Mouse (Mus musculus) MEL (cell line): ENCODE results near the gene Notum. TPM values are rescaled to one million over a fixed set of nuclear protein-coding genes. Genes with fewer than 3 reads are reported as not detected.

Source experiments
- DNase-seq: peaks from one replicate; pipeline ENCODE4 v3.0.0; 2011; ENCODE audit warnings: low read depth, low spot score
- H3K27ac ChIP-seq: 2 replicates; pipeline ENCODE4 v1.5.1; 2012; ENCODE audit warnings: low read depth, mild to moderate bottlenecking, control low read depth, low read length, moderate library complexity; ENCODE audit not compliant: control insufficient read depth
- H3K27me3 ChIP-seq, 2 experiments: fragments of 150-350 bp in 1 of 2; sonication (generic) in 1 of 2; 2 replicates each; pipeline ENCODE4 v1.6.1; 2012; ENCODE audit warnings: low read length in 2 of 2, mild to moderate bottlenecking in 2 of 2, improper control_type of control experiment in 1 of 2, moderate library complexity in 1 of 2; ENCODE audit not compliant: insufficient read depth in 2 of 2, control insufficient read depth in 1 of 2
- H3K36me3 ChIP-seq, 2 experiments: 2 replicates each; pipeline ENCODE4 v1.6.1; 2012 to 2014; ENCODE audit warnings: low read length in 2 of 2, improper control_type of control experiment in 1 of 2, inconsistent platforms in 1 of 2, mild to moderate bottlenecking in 1 of 2; ENCODE audit not compliant: insufficient read depth in 2 of 2, control insufficient read depth in 1 of 2
- H3K4me1 ChIP-seq, 2 experiments: fragments of 150-350 bp in 1 of 2; sonication (generic) in 1 of 2; 2 replicates each; pipeline ENCODE4 v1.6.1; 2012; ENCODE audit warnings: low read length in 2 of 2, improper control_type of control experiment in 1 of 2, mild to moderate bottlenecking in 1 of 2; ENCODE audit not compliant: insufficient read depth in 2 of 2, control insufficient read depth in 1 of 2
- H3K4me3 ChIP-seq, 2 experiments: fragments of 150-350 bp in 1 of 2; sonication (generic) in 1 of 2; 2 replicates each; pipeline ENCODE4 v1.5.1; 2012; ENCODE audit warnings: low read depth in 2 of 2, low read length in 2 of 2, mild to moderate bottlenecking in 2 of 2, moderate library complexity in 2 of 2, control low read depth in 1 of 2, improper control_type of control experiment in 1 of 2; ENCODE audit not compliant: control insufficient read depth in 1 of 2, insufficient read depth in 1 of 2
- H3K79me2 ChIP-seq: 2 replicates; pipeline ENCODE4 v1.6.1; 2012; ENCODE audit warnings: mild to moderate bottlenecking, low read length, moderate library complexity; ENCODE audit not compliant: control insufficient read depth, poor library complexity, insufficient read depth
- H3K9ac ChIP-seq: 2 replicates; pipeline ENCODE4 v1.6.1; 2012; ENCODE audit warnings: low read depth, mild to moderate bottlenecking, control low read depth, low read length, moderate library complexity; ENCODE audit not compliant: control insufficient read depth, poor library complexity, severe bottlenecking
- H3K9me3 ChIP-seq: fragments of 150-350 bp; sonication (generic); replicated peaks from 2 replicates; pipeline ENCODE4 v1.6.1; 2012; ENCODE audit warnings: mild to moderate bottlenecking, low read length, improper control_type of control experiment, moderate library complexity; ENCODE audit not compliant: insufficient read depth
- BHLHE40 ChIP-seq: IDR thresholded peaks from 2 replicates; pipeline ENCODE4 v1.6.1; 2012; ENCODE audit warnings: low read depth, mild to moderate bottlenecking, inconsistent platforms, low read length, improper control_type of control experiment, borderline replicate concordance
- CHD1 ChIP-seq: IDR thresholded peaks from 2 replicates; pipeline ENCODE4 v1.6.1; 2012; ENCODE audit warnings: low read depth, mild to moderate bottlenecking, inconsistent platforms, low read length, improper control_type of control experiment
- CHD2 ChIP-seq: IDR thresholded peaks from 2 replicates; pipeline ENCODE4 v1.6.1; 2011; ENCODE audit warnings: low read length, improper control_type of control experiment
- E2F4 ChIP-seq: IDR thresholded peaks from 2 replicates; pipeline ENCODE4 v1.6.1; 2011; ENCODE audit warnings: low read depth, low read length, improper control_type of control experiment, borderline replicate concordance
- JUND ChIP-seq: IDR thresholded peaks from 2 replicates; pipeline ENCODE4 v1.6.1; 2011; ENCODE audit warnings: low read depth, mild to moderate bottlenecking, improper control_type of control experiment, low read length
- NELFE ChIP-seq: IDR thresholded peaks from 2 replicates; pipeline ENCODE4 v1.6.1; 2011; ENCODE audit warnings: low read depth, low read length, improper control_type of control experiment
- NRF1 ChIP-seq: IDR thresholded peaks from 2 replicates; pipeline ENCODE4 v1.6.1; 2014; ENCODE audit warnings: low read depth, mild to moderate bottlenecking, inconsistent platforms, low read length, improper control_type of control experiment, moderate library complexity; ENCODE audit not compliant: poor library complexity, insufficient read depth, severe bottlenecking
- POLR2A ChIP-seq, 2 experiments: IDR thresholded peaks; 2 replicates each; pipeline ENCODE4 v1.6.1; 2011 to 2012; ENCODE audit warnings: low read length in 2 of 2, mild to moderate bottlenecking in 2 of 2, control low read depth in 1 of 2, improper control_type of control experiment in 1 of 2, low read depth in 1 of 2, moderate library complexity in 1 of 2; ENCODE audit not compliant: control insufficient read depth in 1 of 2, insufficient read depth in 1 of 2, poor library complexity in 1 of 2
- RCOR1 ChIP-seq: IDR thresholded peaks from 2 replicates; pipeline ENCODE4 v1.6.1; 2012; ENCODE audit warnings: low read depth, mild to moderate bottlenecking, inconsistent platforms, low read length, improper control_type of control experiment
- ZNF384 ChIP-seq: IDR thresholded peaks from 2 replicates; pipeline ENCODE4 v1.6.1; 2012; ENCODE audit warnings: low read depth, mild to moderate bottlenecking, inconsistent platforms, low read length, improper control_type of control experiment
- polyA plus RNA-seq, 2 experiments: library from polyadenylated mRNA; stranded (reverse) in 1 of 2; unstranded in 1 of 2; fragments of >175 nt in 1 of 2; fragments of >200 nt in 1 of 2; gene quantifications; 2 replicates each; pipeline versions ENCODE4 v1.2.1 to v1.2.4; 2012; ENCODE audit warnings: low replicate concordance in 2 of 2, low read depth in 1 of 2; ENCODE audit not compliant: insufficient read length in 2 of 2, insufficient read depth in 1 of 2, missing spikeins in 1 of 2
- total RNA-seq: library from RNA; depleted of rRNA; stranded (reverse); fragments of 300-350 nt; gene quantifications from 2 replicates; pipeline ENCODE4 v1.2.3, GENCODE M21; 2012

Gene Notum
- total and polyA plus RNA-seq, 3 experiments: not detected

- Histone ChIP-seq H3K79me2 (peaks cover 2% of the 10 kb centered on the region), H3K4me3 (no peak overlapping the region), H3K9me3 (no peaks in the 10 kb centered on the region), H3K9ac (no peak overlapping the region)
- no peak for DNase-seq
- no peak for TF ChIP-seq CHD1
- TF ChIP-seq E2F4: no peak
- no peak for TF ChIP-seq NELFE
- TF ChIP-seq JUND: no peak
- TF ChIP-seq RCOR1: no peak
- TF ChIP-seq CHD2: no peak
- TF ChIP-seq, all 39 proteins: peak for 0
- no peaks in the 10 kb centered on the region for H3K36me3 ChIP-seq
- no peak overlapping the region for H3K27ac ChIP-seq
- H3K27me3 ChIP-seq: no peaks in the 10 kb centered on the region
- H3K4me1 ChIP-seq: no peaks in the 10 kb centered on the region
Observed at GRCm38 (mm10) chr11:120707969-120708368, 47.0 kb upstream of the Notum start.

- Histone ChIP-seq H3K27ac (no peak overlapping the region), H3K9ac (no peak overlapping the region), H3K4me1 (no peaks in the 10 kb centered on the region), H3K9me3 (no peaks in the 10 kb centered on the region), H3K4me3 (no peak overlapping the region), H3K27me3 (no peaks in the 10 kb centered on the region), H3K79me2 (no peaks in the 10 kb centered on the region), H3K36me3 (no peaks in the 10 kb centered on the region; a peak in 1 of 4 replicates)
- no peak for DNase-seq
- no peak for TF ChIP-seq BHLHE40
- no peak for TF ChIP-seq E2F4
- TF ChIP-seq CHD2: no peak
Observed at GRCm38 (mm10) chr11:120707225-120707624, 46.2 kb upstream of the Notum start.

GRCm38 (mm10) chr11:120706120-120706519 is 45.1 kb upstream of the Notum start:
- no peaks in the 10 kb centered on the region for H3K27me3 ChIP-seq
- H3K36me3 ChIP-seq: no peaks in the 10 kb centered on the region; a peak in 1 of 4 replicates
- H3K4me3 ChIP-seq: no peak overlapping the region
- H3K9ac ChIP-seq: no peak overlapping the region
- H3K79me2 ChIP-seq: no peaks in the 10 kb centered on the region
- H3K27ac ChIP-seq: no peak overlapping the region
- no peaks in the 10 kb centered on the region for H3K9me3 ChIP-seq
- TF ChIP-seq NRF1: no peak
- no peak for TF ChIP-seq RCOR1
- no peak for TF ChIP-seq POLR2A (IDR thresholded peaks at IDR 0.05; ENCODE audit: control insufficient read depth in 1 of 2, insufficient read depth in 1 of 2, low read depth in 1 of 2, low read length in 2 of 2, poor library complexity in 1 of 2)
- TF ChIP-seq ZNF384: no peak
- H3K4me1 ChIP-seq: no peaks in the 10 kb centered on the region
- no peak for DNase-seq
